Mouse (Mus musculus) embryonic fibroblast, embryonic 13.5 days (primary cell): ENCODE results near the gene Trim59.

Experiments
- CTCF ChIP-seq: IDR thresholded peaks from 2 replicates; pipeline ENCODE4 v1.5.1; 2011; ENCODE audit warnings: mild to moderate bottlenecking, control low read depth, low read length, moderate library complexity, borderline replicate concordance; ENCODE audit not compliant: insufficient read depth
- POLR2A ChIP-seq: IDR thresholded peaks from 2 replicates; pipeline ENCODE4 v1.6.1; 2011; ENCODE audit warnings: low read depth, mild to moderate bottlenecking, control low read depth, low read length, moderate library complexity

GRCm38 (mm10) chr3:69040105-69040504 lies 4.5 kb downstream of the Trim59 start:
- TF ChIP-seq CTCF: no peak
- TF ChIP-seq POLR2A: no peak
